Mouse (Mus musculus) liver, embryonic 16.5 days (tissue): ENCODE results near the gene Rapgef4. TPM values are rescaled to one million over a fixed set of nuclear protein-coding genes. Genes with fewer than 3 reads are reported as not detected.

ENCODE experiments used
- ATAC-seq: fragments of 200-750 bp; cut with Nextera tagmentation; 2 replicates; pipeline ENCODE4 v1.8.0; 2017; ENCODE audit warnings: low read depth, mild to moderate bottlenecking, moderate number of reproducible peaks, moderate library complexity
- H3K27ac ChIP-seq: fragments of 300-500 bp; sonication (generic); 2 replicates; pipeline ENCODE4 v1.5.1; 2014; ENCODE audit warnings: mild to moderate bottlenecking, low read length
- H3K27me3 ChIP-seq: fragments of 300-500 bp; sonication (generic); 2 replicates; pipeline ENCODE4 v1.6.1; 2014; ENCODE audit warnings: low read depth, low read length, mixed read lengths; ENCODE audit not compliant: control insufficient read depth, insufficient read depth
- H3K36me3 ChIP-seq: fragments of 300-500 bp; sonication (generic); 2 replicates; pipeline ENCODE4 v1.6.1; 2014; ENCODE audit warnings: mild to moderate bottlenecking; ENCODE audit not compliant: control insufficient read depth, insufficient read depth
- H3K4me1 ChIP-seq: fragments of 300-500 bp; sonication (generic); 2 replicates; pipeline ENCODE4 v1.6.1; 2014; ENCODE audit warnings: low read depth, low read length, mixed read lengths; ENCODE audit not compliant: control insufficient read depth
- H3K4me2 ChIP-seq: fragments of 300-500 bp; sonication (generic); 2 replicates; pipeline ENCODE4 v1.6.1; 2014; ENCODE audit warnings: low read depth, low read length, mixed read lengths
- H3K4me3 ChIP-seq: fragments of 300-500 bp; sonication (generic); 2 replicates; pipeline ENCODE4 v1.5.1; 2014; ENCODE audit warnings: low read depth, mild to moderate bottlenecking, low read length
- H3K9ac ChIP-seq: fragments of 300-500 bp; sonication (generic); 2 replicates; pipeline ENCODE4 v1.6.1; 2014; ENCODE audit warnings: low read depth, low read length
- H3K9me3 ChIP-seq: fragments of 300-500 bp; sonication (generic); replicated peaks from 2 replicates; pipeline ENCODE4 v1.6.1; 2016; ENCODE audit warnings: low read length; ENCODE audit not compliant: control insufficient read depth
- WGBS: fragments of 180-500 bp; shearing (Covaris S2); extraction: QIAGEN DNeasy Blood & Tissue Kit; methylation state at CpG from one replicate; pipeline ENCODE4 v1.1.7; 2014; ENCODE audit not compliant: insufficient replicate concordance; 5-methylcytosine and 5-hydroxymethylcytosine counted together
- polyA plus RNA-seq: library from polyadenylated mRNA; unstranded; fragments of >200 nt; fragmentation: Nextera tagmentation; extraction: Ambion mirVana; gene quantifications from 2 replicates; pipeline ENCODE4 v1.2.1, GENCODE M21; 2015

The Rapgef4 gene
- polyA plus RNA-seq, 1 experiment from 2014 or later: 7.8 TPM

GRCm38 (mm10) chr2:72090061-72090460 lies 109.0 kb downstream of the Rapgef4 start:
- Histone ChIP-seq H3K4me2 (no peak overlapping the region), H3K9ac (no peak overlapping the region), H3K9me3 (no peaks in the 10 kb centered on the region), H3K27me3 (no peaks in the 10 kb centered on the region), H3K27ac (no peak overlapping the region), H3K36me3 (no peaks in the 10 kb centered on the region), H3K4me1 (no peaks in the 10 kb centered on the region; the same call in 1 of the 2 replicates), H3K4me3 (no peak overlapping the region)
- ATAC-seq: no peak
- 45% methylated on average over 2 of the region's 2 CpGs for WGBS

- no peak overlapping the region for H3K4me2 ChIP-seq
- H3K9ac ChIP-seq: no peak overlapping the region
- no peaks in the 10 kb centered on the region; the same call in 1 of the 2 replicates for H3K4me1 ChIP-seq
- H3K9me3 ChIP-seq: no peaks in the 10 kb centered on the region
- no peak overlapping the region for H3K27ac ChIP-seq
- no peaks in the 10 kb centered on the region for H3K36me3 ChIP-seq
- H3K4me3 ChIP-seq: no peak overlapping the region
- ATAC-seq: no peak
- 64% methylated on average over 3 of the region's 3 CpGs for WGBS
- H3K27me3 ChIP-seq: no peaks in the 10 kb centered on the region
Observed at GRCm38 (mm10) chr2:72092046-72092445, 111.0 kb downstream of the Rapgef4 start.

- H3K4me1 ChIP-seq: no peaks in the 10 kb centered on the region; the same call in 1 of the 2 replicates
- no peak overlapping the region for H3K4me3 ChIP-seq
- H3K27me3 ChIP-seq: no peaks in the 10 kb centered on the region
- H3K27ac ChIP-seq: no peak overlapping the region
- ATAC-seq: no peak
- 74% methylated on average over 20 of the region's 20 CpGs for WGBS
- H3K9me3 ChIP-seq: no peaks in the 10 kb centered on the region
- H3K9ac ChIP-seq: no peak overlapping the region
- no peaks in the 10 kb centered on the region for H3K36me3 ChIP-seq
- H3K4me2 ChIP-seq: no peak overlapping the region
Observed at GRCm38 (mm10) chr2:72093402-72094037, 112.5 kb downstream of the Rapgef4 start.

GRCm38 (mm10) chr2:72094038-72094437 lies 113.0 kb downstream of the Rapgef4 start:
- H3K27ac ChIP-seq: no peak overlapping the region
- no peaks in the 10 kb centered on the region for H3K27me3 ChIP-seq
- no peaks in the 10 kb centered on the region for H3K36me3 ChIP-seq
- no peak overlapping the region for H3K4me2 ChIP-seq
- no peaks in the 10 kb centered on the region; the same call in 1 of the 2 replicates for H3K4me1 ChIP-seq
- H3K4me3 ChIP-seq: no peak overlapping the region
- H3K9ac ChIP-seq: no peak overlapping the region
- no peak for ATAC-seq
- whole genome bisulfite sequencing: 77% methylated on average over 8 of the region's 8 CpGs
- no peaks in the 10 kb centered on the region for H3K9me3 ChIP-seq

DNA sequence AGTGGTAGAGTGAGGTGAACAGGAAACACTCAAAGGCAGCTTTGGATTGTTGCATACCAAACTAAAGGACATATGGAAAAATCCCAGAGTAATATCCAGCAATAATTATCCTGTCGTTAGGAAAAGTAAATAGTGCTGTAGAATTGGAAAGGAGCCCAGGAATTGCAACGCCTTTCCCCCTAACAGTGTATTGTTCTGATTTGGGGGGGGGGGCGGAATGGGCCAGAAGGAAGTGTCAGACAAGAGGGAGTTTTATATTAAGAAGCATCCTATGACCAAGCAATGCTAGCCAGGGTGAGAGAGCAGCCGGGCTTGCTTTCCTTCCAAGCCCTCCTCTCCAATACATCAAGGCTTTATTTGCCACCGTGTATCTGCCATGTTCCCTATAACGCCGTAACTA lies 113.4 kb downstream of the Rapgef4 start:
- Histone ChIP-seq H3K4me3 (no peak overlapping the region), H3K4me2 (no peak overlapping the region), H3K27ac (no peak overlapping the region), H3K27me3 (no peaks in the 10 kb centered on the region), H3K9ac (no peak overlapping the region), H3K9me3 (no peaks in the 10 kb centered on the region), H3K4me1 (no peaks in the 10 kb centered on the region; the same call in 1 of the 2 replicates), H3K36me3 (no peaks in the 10 kb centered on the region)
- 75% methylated on average over 7 of the region's 7 CpGs for WGBS
- ATAC-seq: no peak

GRCm38 (mm10) chr2:72095002-72095401 lies 114.0 kb downstream of the Rapgef4 start:
- no peak for ATAC-seq
- H3K27ac ChIP-seq: no peak overlapping the region
- H3K4me3 ChIP-seq: no peak overlapping the region
- H3K9ac ChIP-seq: no peak overlapping the region
- no peak overlapping the region for H3K4me2 ChIP-seq
- no peaks in the 10 kb centered on the region; the same call in 1 of the 2 replicates for H3K4me1 ChIP-seq
- no peaks in the 10 kb centered on the region for H3K36me3 ChIP-seq
- 42% methylated on average over 6 of the region's 6 CpGs for WGBS
- no peaks in the 10 kb centered on the region for H3K9me3 ChIP-seq
- no peaks in the 10 kb centered on the region for H3K27me3 ChIP-seq

DNA sequence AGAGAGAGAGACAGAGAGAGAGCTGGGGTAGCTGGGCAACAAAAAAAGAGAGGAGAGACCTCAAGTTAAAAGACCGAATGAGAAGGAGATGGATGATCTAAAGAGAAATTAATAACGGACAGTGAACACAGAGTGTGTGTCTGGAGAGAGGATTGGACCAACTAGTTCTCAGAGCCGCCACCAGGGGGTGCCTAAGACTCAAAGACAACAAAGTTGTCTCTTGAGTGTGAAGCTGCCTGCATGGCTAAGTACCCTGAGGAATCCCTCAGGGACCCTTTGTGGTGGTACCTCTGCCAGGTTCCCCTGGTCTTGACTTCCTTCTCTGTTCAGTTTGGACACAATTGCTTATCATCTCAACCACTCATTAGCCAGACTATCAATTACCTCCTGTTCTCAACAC lies 115.3 kb downstream of the Rapgef4 start:
- no peak for ATAC-seq
- no peaks in the 10 kb centered on the region; the same call in 1 of the 2 replicates for H3K4me1 ChIP-seq
- no peak overlapping the region for H3K9ac ChIP-seq
- H3K4me2 ChIP-seq: no peak overlapping the region
- H3K9me3 ChIP-seq: no peaks in the 10 kb centered on the region
- H3K27ac ChIP-seq: no peak overlapping the region
- WGBS: 15% methylated on average over 3 of the region's 3 CpGs
- no peaks in the 10 kb centered on the region for H3K27me3 ChIP-seq
- no peaks in the 10 kb centered on the region for H3K36me3 ChIP-seq
- no peak overlapping the region for H3K4me3 ChIP-seq

DNA sequence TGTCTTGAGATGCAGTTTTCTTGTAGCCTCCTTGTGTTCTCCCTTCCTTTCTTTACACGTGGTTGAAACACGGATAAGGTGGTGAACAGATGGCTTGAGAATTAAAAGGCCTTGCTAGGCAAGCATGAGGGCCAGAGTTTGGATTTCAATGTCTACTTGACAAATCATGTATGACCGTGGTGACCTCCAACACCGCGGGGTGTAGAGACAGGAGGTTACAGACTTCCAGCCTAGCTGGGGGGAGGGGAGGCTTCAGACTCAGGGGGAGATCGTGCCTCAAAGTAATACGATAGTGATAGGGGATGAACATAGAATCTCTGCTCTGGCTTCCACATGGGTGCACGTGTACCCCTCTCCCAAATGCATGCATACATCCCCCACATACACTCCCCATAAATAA lies 117.3 kb downstream of the Rapgef4 start:
- no peak for ATAC-seq

GRCm38 (mm10) chr2:72104604-72105003 lies 123.6 kb downstream of the Rapgef4 start:
- no peaks in the 10 kb centered on the region for H3K9me3 ChIP-seq
- 51% methylated on average over 8 of the region's 8 CpGs for WGBS

More for the DNA sequence above, 117.3 kb downstream of the Rapgef4 start:
- H3K4me3 ChIP-seq: no peak overlapping the region
- H3K9me3 ChIP-seq: no peaks in the 10 kb centered on the region
- 68% methylated on average over 8 of the region's 8 CpGs for WGBS
- H3K36me3 ChIP-seq: no peaks in the 10 kb centered on the region
- no peaks in the 10 kb centered on the region for H3K4me1 ChIP-seq
- H3K4me2 ChIP-seq: no peak overlapping the region
- H3K27me3 ChIP-seq: no peaks in the 10 kb centered on the region
- no peak overlapping the region for H3K9ac ChIP-seq
- no peak overlapping the region for H3K27ac ChIP-seq

More at GRCm38 (mm10) chr2:72104604-72105003, 123.6 kb downstream of the Rapgef4 start:
- no peak overlapping the region for H3K27ac ChIP-seq
- no peak for ATAC-seq
- no peak overlapping the region for H3K4me3 ChIP-seq
- H3K36me3 ChIP-seq: no peaks in the 10 kb centered on the region
- no peaks in the 10 kb centered on the region for H3K27me3 ChIP-seq
- H3K4me2 ChIP-seq: no peak overlapping the region
- no peak overlapping the region for H3K9ac ChIP-seq
- no peaks in the 10 kb centered on the region for H3K4me1 ChIP-seq
